Mouse (Mus musculus) right cerebral cortex, postnatal 25 days (tissue): Measurements from ENCODE around the gene Acadvl.
A peak's percentile ranks its signal among the peaks of the same experiment; 100 is the strongest.
"Not testable (repeated sequence)": the region's sequence is repeated elsewhere in the genome, so short reads cannot be mapped to it uniquely, and the experiment has no call there.

Experiments
- DNase-seq: peaks from one replicate; pipeline ENCODE4 v3.0.0; 2022

Gene Acadvl

GRCm38 (mm10) chr11:70026689-70027088, 11.5 kb upstream of the Acadvl start:
- DNase-seq = no peak

- no peak for DNase-seq
Observed at GRCm38 (mm10) chr11:70024151-70024514, 8.9 kb upstream of the Acadvl start.

- no peak for DNase-seq
Observed at GRCm38 (mm10) chr11:70023481-70024150, 8.4 kb upstream of the Acadvl start.

- peak; percentile 95 for DNase-seq
Observed at GRCm38 (mm10) chr11:70021264-70022132, 6.3 kb upstream of the Acadvl start.

- peak; percentile 64 for DNase-seq
Observed at GRCm38 (mm10) chr11:70020731-70021263, 5.6 kb upstream of the Acadvl start.

GRCm38 (mm10) chr11:70020022-70020631, 4.9 kb upstream of the Acadvl start:
- DNase-seq = no peak

- DNase-seq = no peak
Observed at GRCm38 (mm10) chr11:70019495-70020021, 4.3 kb upstream of the Acadvl start.

- DNase-seq = peak; percentile 69
Observed at GRCm38 (mm10) chr11:70018131-70018990, 3.1 kb upstream of the Acadvl start.

- DNase-seq = no peak
Observed at GRCm38 (mm10) chr11:70017199-70017767, 2.1 kb upstream of the Acadvl start.

- DNase-seq = no peak
Observed at GRCm38 (mm10) chr11:70016669-70017068, 1.5 kb upstream of the Acadvl start, which contains the start of gene Dlg4. TSS of gene Dlg4 (plus strand) at chr11:70016942.

- DNase-seq = not testable (repeated sequence)
Observed at GRCm38 (mm10) chr11:70016177-70016576, 966 bp upstream of the Acadvl start.

- DNase-seq = no peak
Observed at GRCm38 (mm10) chr11:70015677-70016076, 466 bp upstream of the Acadvl start.

GRCm38 (mm10) chr11:70014051-70014450, 1.2 kb downstream of the Acadvl start:
- no peak for DNase-seq

GRCm38 (mm10) chr11:70013408-70013807, 1.8 kb downstream of the Acadvl start:
- DNase-seq = no peak

- no peak for DNase-seq
Observed at GRCm38 (mm10) chr11:70012931-70013330, 2.3 kb downstream of the Acadvl start.

- no peak for DNase-seq
Observed at GRCm38 (mm10) chr11:70010961-70011360, 4.2 kb downstream of the Acadvl start.

- no peak for DNase-seq
Observed at GRCm38 (mm10) chr11:70010548-70010947, 4.7 kb downstream of the Acadvl start.

- no peak for DNase-seq
Observed at GRCm38 (mm10) chr11:70010033-70010432, 5.2 kb downstream of the Acadvl start.

GRCm38 (mm10) chr11:70005521-70005920, 9.7 kb downstream of the Acadvl start:
- no peak for DNase-seq

- DNase-seq = no peak
Observed at GRCm38 (mm10) chr11:70002471-70002870, 12.7 kb downstream of the Acadvl start.

- no peak for DNase-seq
Observed at GRCm38 (mm10) chr11:70001865-70002264, 13.3 kb downstream of the Acadvl start.

GRCm38 (mm10) chr11:70001159-70001558, 14.1 kb downstream of the Acadvl start:
- no peak for DNase-seq
